Mouse (Mus musculus) C2C12 (cell line): ENCODE data around the gene Catsperg2. TPM values are rescaled to one million over a fixed set of nuclear protein-coding genes. Genes with fewer than 3 reads are reported as not detected.
"Not testable (repeated sequence)": the region's sequence is repeated elsewhere in the genome, so short reads cannot be mapped to it uniquely, and the experiment has no call there.

Experiments
- H3K27me3 ChIP-seq: one replicate; pipeline ENCODE4 v1.6.1; 2011; ENCODE audit not compliant: control insufficient read depth, insufficient read depth, insufficient read length
- H3K36me3 ChIP-seq: one replicate; pipeline ENCODE4 v1.6.1; 2011; ENCODE audit not compliant: control insufficient read depth, insufficient read depth
- H3K4me3 ChIP-seq: one replicate; pipeline ENCODE4 v1.5.1; 2011; ENCODE audit warnings: mild to moderate bottlenecking, control low read depth; ENCODE audit not compliant: poor library complexity, insufficient read depth, severe bottlenecking
- H3K79me2 ChIP-seq: one replicate; pipeline ENCODE4 v1.6.1; 2011; ENCODE audit not compliant: control insufficient read depth, insufficient read depth
- H3K79me3 ChIP-seq: one replicate; pipeline ENCODE4 v1.6.1; 2011; ENCODE audit warnings: low read depth, control low read depth
- H3ac ChIP-seq: one replicate; pipeline ENCODE3; 2011; ENCODE audit warnings: low read depth; ENCODE audit not compliant: control insufficient read depth, insufficient read length
- CEBPB ChIP-seq: IDR thresholded peaks from one replicate; pipeline ENCODE4 v1.6.1; 2011; ENCODE audit warnings: low read depth, mild to moderate bottlenecking, control low read depth, moderate library complexity
- CTCF ChIP-seq: IDR thresholded peaks from one replicate; pipeline ENCODE4 v1.5.1; 2011; ENCODE audit not compliant: control insufficient read depth, insufficient read depth, insufficient read length
- FOSL1 ChIP-seq: IDR thresholded peaks from one replicate; pipeline ENCODE4 v1.8.0; 2011; ENCODE audit warnings: mild to moderate bottlenecking, low read length; ENCODE audit not compliant: poor library complexity, insufficient read depth, severe bottlenecking
- MAX ChIP-seq: IDR thresholded peaks from one replicate; pipeline ENCODE4 v1.6.1; 2011; ENCODE audit warnings: mild to moderate bottlenecking, control low read depth
- MYOD1 ChIP-seq: IDR thresholded peaks from one replicate; pipeline ENCODE4 v1.6.1; 2011; ENCODE audit warnings: low read depth; ENCODE audit not compliant: control insufficient read depth, insufficient read length
- MYOG ChIP-seq: IDR thresholded peaks from one replicate; pipeline ENCODE4 v1.6.1; 2011; ENCODE audit not compliant: control insufficient read depth, insufficient read length; ENCODE audit errors: extremely low read depth
- USF1 ChIP-seq: IDR thresholded peaks from one replicate; pipeline ENCODE4 v1.6.1; 2011; ENCODE audit warnings: low read depth, mild to moderate bottlenecking, control low read depth, moderate library complexity
- long read RNA-seq, 2 experiments: library from polyadenylated mRNA; unstranded; transcript quantifications; one replicate each; pipeline ENCODE4 v2.0.0; 2019 to 2020
- polyA plus RNA-seq: library from polyadenylated mRNA; unstranded; fragments of >200 nt; fragmentation: generic; extraction: Trizol; gene quantifications from one replicate; pipeline ENCODE4 v1.2.1, GENCODE M21; 2012; ENCODE audit warnings: missing spikeins

Gene Catsperg2
- polyA plus RNA-seq, result not detected
- long read RNA-seq, experiment 1, result 0 reads
- long read RNA-seq, experiment 2, partial matches to known transcripts, result 0 of 1 reads
- long read RNA-seq, experiment 2, other reads (novel, unspliced or antisense), result 1 of 1 reads

- H3K4me3 ChIP-seq, H3ac ChIP-seq, H3K79me2 ChIP-seq, H3K79me3 ChIP-seq, H3K27me3 ChIP-seq, H3K36me3 ChIP-seq: not testable (repeated sequence)
Observed at GRCm38 (mm10) chr7:29726860-29727259, at the start of gene Catsperg2. Gene Catsperg2 (minus strand): TSS chr7:29727032.

GRCm38 (mm10) chr7:29776568-29776967 lies 49.7 kb upstream of the Catsperg2 start:
- H3K36me3 ChIP-seq, result peaks cover 75% of the 10 kb centered on the region
- TF ChIP-seq MYOG, result no peak
- no peak for TF ChIP-seq USF1
- no peak for TF ChIP-seq MAX
- no peak for TF ChIP-seq CTCF
- no peak for TF ChIP-seq CEBPB
- TF ChIP-seq FOSL1, result no peak
- TF ChIP-seq MYOD1, result no peak
- no peaks in the 10 kb centered on the region for H3K27me3 ChIP-seq
- H3K4me3 ChIP-seq, result no peak overlapping the region
- peaks cover 4% of the 10 kb centered on the region for H3K79me3 ChIP-seq
- no peak overlapping the region for H3ac ChIP-seq
- no peaks in the 10 kb centered on the region for H3K79me2 ChIP-seq

GRCm38 (mm10) chr7:29774371-29774770 lies 47.5 kb upstream of the Catsperg2 start:
- H3K79me2 ChIP-seq, result peaks cover 22% of the 10 kb centered on the region
- no peaks in the 10 kb centered on the region for H3K27me3 ChIP-seq
- H3K36me3 ChIP-seq, result peaks cover 80% of the 10 kb centered on the region
- H3ac ChIP-seq, result no peak overlapping the region
- TF ChIP-seq CTCF, result no peak
- H3K4me3 ChIP-seq, result no peak overlapping the region
- peaks cover 20% of the 10 kb centered on the region for H3K79me3 ChIP-seq

- TF ChIP-seq FOSL1 (no peak), CEBPB (no peak), MAX (no peak), USF1 (no peak), MYOG (no peak), CTCF (no peak), MYOD1 (no peak)
- H3K36me3 ChIP-seq, result peaks cover 74% of the 10 kb centered on the region
- no peaks in the 10 kb centered on the region for H3K27me3 ChIP-seq
- H3ac ChIP-seq, result no peak overlapping the region
- no peak overlapping the region for H3K4me3 ChIP-seq
- H3K79me3 ChIP-seq, result peaks cover 28% of the 10 kb centered on the region
- peaks cover 29% of the 10 kb centered on the region for H3K79me2 ChIP-seq
Observed at GRCm38 (mm10) chr7:29773503-29773902, 46.7 kb upstream of the Catsperg2 start.

GRCm38 (mm10) chr7:29768980-29769379 lies 42.1 kb upstream of the Catsperg2 start:
- Histone ChIP-seq H3ac (peak overlapping the region; percentile 75), H3K79me2 (peaks cover 29% of the 10 kb centered on the region), H3K36me3 (peaks cover 29% of the 10 kb centered on the region), H3K4me3 (peak overlapping the region; percentile 82), H3K27me3 (no peaks in the 10 kb centered on the region), H3K79me3 (peaks cover 28% of the 10 kb centered on the region)
- TF ChIP-seq CTCF (no peak), USF1 (no peak), MAX (no peak), MYOG (no peak), FOSL1 (no peak), MYOD1 (no peak), CEBPB (no peak)

GRCm38 (mm10) chr7:29768090-29768900 lies 41.5 kb upstream of the Catsperg2 start, which contains the start of gene Zfp84:
Gene Zfp84 (plus strand): TSS chr7:29768552.
- Histone ChIP-seq H3K36me3 (peaks cover 22% of the 10 kb centered on the region), H3K79me2 (peaks cover 29% of the 10 kb centered on the region), H3K4me3 (peak within 1 kb of the TSS; percentile 82), H3ac (peak within 1 kb of the TSS; percentile 75), H3K27me3 (no peaks in the 10 kb centered on the region), H3K79me3 (peaks cover 28% of the 10 kb centered on the region)
- TF ChIP-seq MYOD1, result no peak
- peak; percentile 35 for TF ChIP-seq USF1
- no peak for TF ChIP-seq CTCF
- peak; percentile 79 for TF ChIP-seq MAX
